Mouse (Mus musculus): ENCODE data around the gene Adad2.

DNA sequence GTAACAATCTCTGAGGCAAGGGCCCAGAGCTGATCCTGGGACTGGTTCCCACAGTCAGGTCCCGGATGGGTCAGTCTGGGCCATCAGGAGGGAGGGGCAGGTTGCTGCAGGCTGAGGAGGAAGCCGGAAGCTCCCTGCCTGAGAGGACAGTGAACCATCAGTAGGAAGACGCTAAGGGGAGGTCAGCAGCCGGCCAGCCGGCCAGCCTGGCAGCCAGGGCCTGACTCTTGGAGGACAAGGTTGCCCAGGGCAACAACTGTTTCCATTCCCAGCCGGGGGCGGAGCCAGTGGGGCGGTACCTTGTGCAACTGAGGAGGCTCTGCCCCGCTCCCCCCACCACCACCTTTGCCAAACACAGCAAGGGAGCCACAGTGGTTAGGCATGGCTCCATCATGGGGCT lies 48.5 kb downstream of the Adad2 start:
- TF ChIP-seq CTCF (IDR thresholded peaks at IDR 0.05; ENCODE audit: borderline replicate concordance, extremely low read depth, insufficient read depth, insufficient read length): no peak
- no peak for TF ChIP-seq POLR2A (IDR thresholded peaks at IDR 0.05; ENCODE audit: borderline replicate concordance, extremely low read depth, insufficient read depth, insufficient read length, poor library complexity, severe bottlenecking)
